Mouse (Mus musculus) brain, embryonic 14.5 days (tissue): ENCODE measurements around the gene Myl3.

ENCODE experiments used
- CTCF ChIP-seq: fragments of 200-500 bp; IDR thresholded peaks from 2 replicates; pipeline ENCODE4 v1.5.1; 2012; ENCODE audit warnings: inconsistent platforms, mild to moderate bottlenecking, moderate library complexity, borderline replicate concordance; ENCODE audit not compliant: insufficient read depth, insufficient read length; ENCODE audit errors: extremely low read depth
- POLR2A ChIP-seq: fragments of 200-500 bp; IDR thresholded peaks from 2 replicates; pipeline ENCODE4 v1.6.1; 2012; ENCODE audit warnings: mild to moderate bottlenecking, inconsistent platforms, borderline replicate concordance; ENCODE audit not compliant: poor library complexity, insufficient read depth, insufficient read length, severe bottlenecking; ENCODE audit errors: extremely low read depth

- TF ChIP-seq CTCF (no peak), POLR2A (no peak)
Measured at GRCm38 (mm10) chr9:110695165-110695755, 46.4 kb upstream of the Myl3 start.
